Mouse (Mus musculus) cerebellum, adult 2 months (tissue): ENCODE data around the gene Bbs5.

ENCODE experiments used
- CTCF ChIP-seq: fragments of 200-500 bp; IDR thresholded peaks from 2 replicates; pipeline ENCODE4 v1.5.1; 2011; ENCODE audit warnings: low read depth, mild to moderate bottlenecking, control low read depth, low read length, moderate library complexity, borderline replicate concordance; ENCODE audit not compliant: insufficient read depth
- POLR2A ChIP-seq: fragments of 200-500 bp; IDR thresholded peaks from 2 replicates; pipeline ENCODE4 v1.6.1; 2011; ENCODE audit warnings: low read length, control low read depth, borderline replicate concordance; ENCODE audit not compliant: insufficient read depth

GRCm38 (mm10) chr2:69603726-69604393 lies 43.1 kb upstream of the Bbs5 start:
- TF ChIP-seq POLR2A, result no peak
- no peak for TF ChIP-seq CTCF
